Mouse (Mus musculus) left cerebral cortex, postnatal 25 days (tissue): Measurements from ENCODE around the gene Olfr894. TPM values are rescaled to one million over a fixed set of nuclear protein-coding genes. Genes with fewer than 3 reads are reported as not detected.
"Not testable (repeated sequence)": the region's sequence is repeated elsewhere in the genome, so short reads cannot be mapped to it uniquely, and the experiment has no call there.

Experiments used
- DNase-seq, 2 experiments: peaks; one replicate each; pipeline ENCODE4 v3.0.0; 2022; ENCODE audit warnings: low spot score in 2 of 2, mixed read lengths in 1 of 2
- intact Hi-C: fragments of 180-260 bp; cut with DNase I; formaldehyde crosslinking; loops from one replicate; pipeline ENCODE4 v1.15.1; 2025
- total RNA-seq, 2 experiments: library from RNA; stranded (reverse); gene quantifications; 2 replicates each; pipeline ENCODE4 v1.2.3; 2021

The Olfr894 gene
- total RNA-seq, result not detected

GRCm38 (mm10) chr9:38217755-38218154 is at the start of gene Olfr894:
TSS of gene Olfr894 (plus strand) at chr9:38218055.
- intact Hi-C loops, result no loop called here
- DNase-seq, result no peak

GRCm38 (mm10) chr9:38168341-38168740 is 49.5 kb upstream of the Olfr894 start:
- DNase-seq, result not testable (repeated sequence)
- intact Hi-C loops, result loop anchor here (5.0 kb wide), 1 partner anchor 114 kb away; no protein-coding TSS in a partner anchor

GRCm38 (mm10) chr9:38180721-38181120 is 37.1 kb upstream of the Olfr894 start, which contains the start of gene Olfr891:
TSS of gene Olfr891 (minus strand) at chr9:38180821.
- intact Hi-C loops, result no loop called here
- no peak for DNase-seq

GRCm38 (mm10) chr9:38208065-38208464 is 9.8 kb upstream of the Olfr894 start, which contains the start of gene Olfr893:
TSS of gene Olfr893 (plus strand) at chr9:38208365.
- intact Hi-C loops, result no loop called here
- DNase-seq, result no peak

GRCm38 (mm10) chr9:38252474-38252873 is 34.6 kb downstream of the Olfr894 start, which contains the start of gene Olfr143:
TSS of gene Olfr143 (plus strand) at chr9:38252774.
- intact Hi-C loops, result no loop called here
- no peak for DNase-seq

- intact Hi-C loops, result no loop called here
- DNase-seq, result no peak
Observed at GRCm38 (mm10) chr9:38267551-38267950, 49.7 kb downstream of the Olfr894 start, which contains the start of gene Olfr895. TSS of gene Olfr895 (plus strand) at chr9:38267851.

Other genes starting within 250 kb of the Olfr894 start
- not detected for gene Olfr881, start 226.2 kb upstream of the Olfr894 start, total RNA-seq
- not detected for gene Olfr883, start 192.2 kb upstream of the Olfr894 start, total RNA-seq
- gene Olfr884, start 171.5 kb upstream of the Olfr894 start, total RNA-seq, result not detected
- not detected for gene Olfr885, start 156.7 kb upstream of the Olfr894 start, total RNA-seq
- not detected for gene Olfr887, start 134.0 kb upstream of the Olfr894 start, total RNA-seq
- not detected for gene Olfr888, start 109.9 kb upstream of the Olfr894 start, total RNA-seq
- not detected for gene Olfr889, start 102.9 kb upstream of the Olfr894 start, total RNA-seq
- not detected for gene Olfr890, start 75.5 kb upstream of the Olfr894 start, total RNA-seq
- gene Olfr891, start 37.2 kb upstream of the Olfr894 start, total RNA-seq, result not detected
- gene Olfr893, start 9.7 kb upstream of the Olfr894 start, total RNA-seq, result not detected
- gene Olfr143, start 34.7 kb downstream of the Olfr894 start, total RNA-seq, result not detected
- not detected for gene Olfr895, start 49.8 kb downstream of the Olfr894 start, total RNA-seq
- not detected for gene Olfr896-ps1, start 73.1 kb downstream of the Olfr894 start, total RNA-seq
- not detected for gene Olfr25, start 111.0 kb downstream of the Olfr894 start, total RNA-seq
- not detected for gene Olfr898, start 130.4 kb downstream of the Olfr894 start, total RNA-seq
- not detected for gene Olfr250, start 148.8 kb downstream of the Olfr894 start, total RNA-seq
- gene Olfr251, start 159.0 kb downstream of the Olfr894 start, total RNA-seq, result not detected
- not detected for gene Olfr147, start 183.6 kb downstream of the Olfr894 start, total RNA-seq
- gene Olfr901, start 211.4 kb downstream of the Olfr894 start, total RNA-seq, result not detected
- not detected for gene Olfr902, start 229.6 kb downstream of the Olfr894 start, total RNA-seq
- not detected for gene Olfr904, start 245.1 kb downstream of the Olfr894 start, total RNA-seq